Mouse (Mus musculus) gastrocnemius, adult 8-10 months (tissue): ENCODE data around the gene Pcyt1b. TPM values are rescaled to one million over a fixed set of nuclear protein-coding genes. Genes with fewer than 3 reads are reported as not detected.

Experiments
- DNase-seq, 2 experiments: peaks; one replicate each; pipeline ENCODE4 v3.0.0; 2022; ENCODE audit warnings: low spot score in 2 of 2
- total RNA-seq, 4 experiments: library from RNA; stranded (reverse); gene quantifications; 2 replicates each; pipeline ENCODE4 v1.2.4; 2022

Gene Pcyt1b
- total RNA-seq, 4 experiments from 2014 or later = 0.07 to 0.39 TPM; not detected in 2

- DNase-seq = no peak
Observed at GRCm38 (mm10) chrX:93732407-93732806, 77.7 kb downstream of the Pcyt1b start.

GRCm38 (mm10) chrX:93732975-93733748 is 78.5 kb downstream of the Pcyt1b start:
- no peak for DNase-seq

- no peak for DNase-seq
Observed at GRCm38 (mm10) chrX:93749165-93749564, 94.5 kb downstream of the Pcyt1b start.

GRCm38 (mm10) chrX:93750566-93750965 is 95.9 kb downstream of the Pcyt1b start:
- no peak for DNase-seq

GRCm38 (mm10) chrX:93755210-93755842 is 100.7 kb downstream of the Pcyt1b start:
- DNase-seq = no peak

GRCm38 (mm10) chrX:93756867-93757455 is 102.3 kb downstream of the Pcyt1b start:
- no peak for DNase-seq

GRCm38 (mm10) chrX:93760770-93761169 is 106.1 kb downstream of the Pcyt1b start:
- DNase-seq = no peak

GRCm38 (mm10) chrX:93789562-93789961 is 134.9 kb downstream of the Pcyt1b start:
- DNase-seq = no peak

GRCm38 (mm10) chrX:93793168-93793567 is 138.5 kb downstream of the Pcyt1b start:
- DNase-seq = peak in 1 of 2 experiments; percentile 4

Other genes with a start within 250 kb of the Pcyt1b start
- 1 to 10 TPM; 1.3 to 2.9 (median 1.6) TPM for gene Pola1, start 22.7 kb upstream of the Pcyt1b start, total RNA-seq
- 1 to 10 TPM in 2 of 4 experiments, under 1 TPM in 2; 0.75 to 1.3 (median 0.97) TPM for gene Pdk3, start 177.3 kb downstream of the Pcyt1b start, total RNA-seq